Mouse (Mus musculus): ENCODE measurements around the gene Pik3r2.

Gene Pik3r2

GRCm38 (mm10) chr8:70755661-70756475, 20.6 kb downstream of the Pik3r2 start:
- peak; percentile 4 for DNase-seq

- peak; percentile 66 for DNase-seq
Measured at GRCm38 (mm10) chr8:70754871-70755660, 21.4 kb downstream of the Pik3r2 start.

GRCm38 (mm10) chr8:70754043-70754870, 22.3 kb downstream of the Pik3r2 start, which contains the start of gene Rab3a:
Rab3a (plus strand) TSS chr8:70754679.
- peak; percentile 96 for DNase-seq

- peak; percentile 69 for DNase-seq
Measured at GRCm38 (mm10) chr8:70753151-70753550, 23.4 kb downstream of the Pik3r2 start.

GRCm38 (mm10) chr8:70752000-70752764, 24.3 kb downstream of the Pik3r2 start:
- DNase-seq, result peak; percentile 82

- no peak for DNase-seq
Measured at GRCm38 (mm10) chr8:70750128-70750680, 26.3 kb downstream of the Pik3r2 start.

- DNase-seq, result peak; percentile 3
Measured at GRCm38 (mm10) chr8:70749097-70749674, 27.3 kb downstream of the Pik3r2 start.

- peak; percentile 1 for DNase-seq
Measured at GRCm38 (mm10) chr8:70748246-70749096, 28.0 kb downstream of the Pik3r2 start.

GRCm38 (mm10) chr8:70747211-70747890, 29.2 kb downstream of the Pik3r2 start:
- DNase-seq, result no peak

GRCm38 (mm10) chr8:70746676-70747075, 29.8 kb downstream of the Pik3r2 start:
- DNase-seq, result no peak

GRCm38 (mm10) chr8:70745691-70746220, 30.8 kb downstream of the Pik3r2 start:
- DNase-seq, result no peak

GRCm38 (mm10) chr8:70744806-70745205, 31.7 kb downstream of the Pik3r2 start:
- no peak for DNase-seq

GRCm38 (mm10) chr8:70743656-70744590, 32.6 kb downstream of the Pik3r2 start:
- DNase-seq, result no peak

GRCm38 (mm10) chr8:70742981-70743655, 33.4 kb downstream of the Pik3r2 start:
- no peak for DNase-seq

GRCm38 (mm10) chr8:70742176-70742575, 34.3 kb downstream of the Pik3r2 start:
- DNase-seq, result no peak

GRCm38 (mm10) chr8:70741661-70742060, 34.9 kb downstream of the Pik3r2 start:
- DNase-seq, result no peak

GRCm38 (mm10) chr8:70738211-70738610, 38.3 kb downstream of the Pik3r2 start:
- DNase-seq, result peak; percentile 40

GRCm38 (mm10) chr8:70737705-70738104, 38.8 kb downstream of the Pik3r2 start:
- DNase-seq, result no peak
